Mouse (Mus musculus) C2C12 (cell line): ENCODE measurements around the gene Frmd6.

Experiments
- CEBPB ChIP-seq: IDR thresholded peaks from one replicate; pipeline ENCODE4 v1.6.1; 2011; ENCODE audit warnings: low read depth, mild to moderate bottlenecking, control low read depth, moderate library complexity
- CTCF ChIP-seq: IDR thresholded peaks from one replicate; pipeline ENCODE4 v1.5.1; 2011; ENCODE audit not compliant: control insufficient read depth, insufficient read depth, insufficient read length
- MAX ChIP-seq: IDR thresholded peaks from one replicate; pipeline ENCODE4 v1.6.1; 2011; ENCODE audit warnings: mild to moderate bottlenecking, control low read depth
- MYOG ChIP-seq: IDR thresholded peaks from one replicate; pipeline ENCODE4 v1.6.1; 2011; ENCODE audit not compliant: control insufficient read depth, insufficient read length; ENCODE audit errors: extremely low read depth
- USF1 ChIP-seq: IDR thresholded peaks from one replicate; pipeline ENCODE4 v1.6.1; 2011; ENCODE audit warnings: low read depth, mild to moderate bottlenecking, control low read depth, moderate library complexity

- TF ChIP-seq CTCF (no peak), MAX (no peak), CEBPB (no peak), USF1 (no peak), MYOG (no peak)
These were observed 65.7 kb downstream of the Frmd6 start for GRCm38 (mm10) chr12:70890874-70891470.
